In genomic region chr12:85532613-85533460, GRCm38 (mm10) we compare ENCODE assay signal across 8 mouse cellular contexts. TPM values are rescaled to one million over a fixed set of nuclear protein-coding genes. Genes with fewer than 3 reads are reported as not detected.
DNase-seq lines count a peak whose midpoint lies in the region; ATAC-seq and TF ChIP-seq lines count a peak whose summit lies in the region.

No protein-coding gene starts in this region.

- no peak overlapping the region for H3K27ac ChIP-seq in liver, embryonic 14.5 days
- H3K27ac ChIP-seq in stomach, postnatal 0 days (replicated peaks) = peak overlapping the region; percentile 85
- H3K27ac ChIP-seq in forebrain, embryonic 11.5 days (ENCODE audit: low read depth, low read length) = no peak overlapping the region

- 25% methylated on average over 14 of the region's 14 CpGs for WGBS in liver, embryonic 14.5 days (ENCODE audit: insufficient replicate concordance)
- 43% methylated on average over 14 of the region's 14 CpGs for WGBS in stomach, postnatal 0 days
- 81% methylated on average over 14 of the region's 14 CpGs for WGBS in forebrain, embryonic 11.5 days

- no peaks in the 10 kb centered on the region for H3K27me3 ChIP-seq in liver, embryonic 14.5 days (ENCODE audit: control insufficient read depth, insufficient read depth, low read length)
- no peaks in the 10 kb centered on the region for H3K27me3 ChIP-seq in stomach, postnatal 0 days (ENCODE audit: control insufficient read depth, insufficient read depth, low read length)
- no peaks in the 10 kb centered on the region for H3K27me3 ChIP-seq in forebrain, embryonic 11.5 days (ENCODE audit: control insufficient read depth, insufficient read depth, low read length)

- no peak overlapping the region for H3K4me3 ChIP-seq in liver, embryonic 14.5 days (ENCODE audit: insufficient read depth in 1 of 2, low read depth in 2 of 2, low read length in 2 of 2)
- H3K4me3 ChIP-seq in stomach, postnatal 0 days (ENCODE audit: low read depth, low read length) = no peak overlapping the region
- no peak overlapping the region for H3K4me3 ChIP-seq in forebrain, embryonic 11.5 days (ENCODE audit: low read depth, low read length)

- peak; percentile 31; the same call in 1 of the 2 replicates for ATAC-seq in liver, embryonic 14.5 days (ENCODE audit: insufficient read depth)
- ATAC-seq in stomach, postnatal 0 days (ENCODE audit: low FRiP score, low TSS enrichment) = peak; percentile 87
- ATAC-seq in forebrain, embryonic 11.5 days (replicated peaks; ENCODE audit: low FRiP score) = no peak

- 0 out of 2 replicates have a peak, but pooled peaks have one; percentile 4 for TF ChIP-seq EP300 in liver, embryonic 14.5 days (IDR thresholded peaks at IDR 0.05; ENCODE audit: low read depth)
- peak; percentile 96 for TF ChIP-seq EP300 in stomach, postnatal 0 days (optimal IDR thresholded peaks at IDR 0.05)

- peak in 1 of 3 experiments; percentile 44 for DNase-seq in liver, embryonic 14.5 days (ENCODE audit: low read depth in 3 of 3, low spot score in 3 of 3)
- no peak for DNase-seq in liver
- peak; percentile 58 for DNase-seq in brain, adult 2 months (ENCODE audit: low read depth, low spot score)
- peak; percentile 87 to 91 for DNase-seq in heart, postnatal 10 days
- DNase-seq in lung, adult 18-20 months = peak; percentile 86 to 93
- DNase-seq in stomach, postnatal 0 days (ENCODE audit: low spot score) = peak; percentile 58
- no peak for DNase-seq in forebrain, embryonic 11.5 days (ENCODE audit: low spot score)
- no peak for DNase-seq in right cerebral cortex, adult 2 months (ENCODE audit: low spot score in 2 of 2)

- H3K4me2 ChIP-seq in liver, embryonic 14.5 days (ENCODE audit: low read depth) = no peak overlapping the region
- H3K4me2 ChIP-seq in stomach, postnatal 0 days (replicated peaks; ENCODE audit: low read depth) = no peak overlapping the region
- no peak overlapping the region for H3K4me2 ChIP-seq in forebrain, embryonic 11.5 days (ENCODE audit: low read depth, low read length, severe bottlenecking)

- intact Hi-C loops in heart, postnatal 10 days (cut with DNase I) = loop anchor here (5.0 kb wide), 1 partner anchor 64 kb away; the partner anchor contains the start of gene Jdp2

- no peak overlapping the region for H3K9ac ChIP-seq in liver, embryonic 14.5 days (replicated peaks)
- H3K9ac ChIP-seq in stomach, postnatal 0 days (ENCODE audit: low read length) = no peak overlapping the region
- no peak overlapping the region for H3K9ac ChIP-seq in forebrain, embryonic 11.5 days (ENCODE audit: low read length)

- H3K36me3 ChIP-seq in liver, embryonic 14.5 days (replicated peaks; ENCODE audit: control insufficient read depth, insufficient read depth, low read depth) = no peaks in the 10 kb centered on the region
- H3K36me3 ChIP-seq in stomach, postnatal 0 days (ENCODE audit: control insufficient read depth, insufficient read depth, low read length) = no peaks in the 10 kb centered on the region
- H3K36me3 ChIP-seq in forebrain, embryonic 11.5 days (ENCODE audit: control insufficient read depth, insufficient read depth, low read length) = no peaks in the 10 kb centered on the region

- no peaks in the 10 kb centered on the region for H3K9me3 ChIP-seq in liver, embryonic 14.5 days (ENCODE audit: control insufficient read depth, low read length)
- no peaks in the 10 kb centered on the region for H3K9me3 ChIP-seq in stomach, postnatal 0 days (ENCODE audit: control insufficient read depth, low read length)
- no peaks in the 10 kb centered on the region for H3K9me3 ChIP-seq in forebrain, embryonic 11.5 days (ENCODE audit: control insufficient read depth, low read length)

- peaks cover 0 to 7% of the 10 kb centered on the region in 2 experiments; a peak in 3 of 4 replicates for H3K4me1 ChIP-seq in liver, embryonic 14.5 days (replicated peaks; ENCODE audit: control insufficient read depth in 2 of 2, insufficient read depth in 2 of 2, low read length in 1 of 2)
- peaks cover 4% of the 10 kb centered on the region; the same call in 1 of the 2 replicates for H3K4me1 ChIP-seq in stomach, postnatal 0 days (replicated peaks; ENCODE audit: control insufficient read depth, insufficient read depth)
- H3K4me1 ChIP-seq in forebrain, embryonic 11.5 days (replicated peaks; ENCODE audit: control insufficient read depth, insufficient read depth, low read length) = no peaks in the 10 kb centered on the region

- no peak for TF ChIP-seq CTCF in liver, embryonic 14.5 days (IDR thresholded peaks at IDR 0.05; ENCODE audit: low read depth)
- 0 out of 2 replicates have a peak, but pooled peaks have one; percentile 15 for TF ChIP-seq CTCF in stomach, postnatal 0 days (IDR thresholded peaks at IDR 0.05; ENCODE audit: low read depth)

RNA-seq across cellular contexts. Expression of gene Fos, which starts 59.1 kb away (rescaled TPM):
- polyA plus RNA-seq in liver, embryonic 14.5 days (2012; rRNA removed) = 0.79 and 0.83 TPM in 2 replicates
- polyA plus RNA-seq in liver, embryonic 14.5 days (2014; fragmentation: Nextera tagmentation; extraction: Ambion mirVana) = 0.61 and 0.71 TPM in 2 replicates
- total RNA-seq in heart, postnatal 10 days (2021) = 1 to 10 TPM; 1.8 to 3.3 TPM
- 18.2 and 23.2 TPM in 2 replicates for polyA plus RNA-seq in stomach, postnatal 0 days (2015; fragmentation: Nextera tagmentation; extraction: Ambion mirVana)
- 0.57 and 1.1 TPM in 2 replicates for polyA plus RNA-seq in forebrain, embryonic 11.5 days (2014; fragmentation: Nextera tagmentation; extraction: Ambion mirVana)

Comparison
In these comparisons a context has a peak if more than half of its experiments do, and no peak if none do; other contexts are left out.
1. DNase-seq: peak in brain, adult 2 months (single experiment), heart, postnatal 10 days (2 of 2), lung, adult 18-20 months (2 of 2) and stomach, postnatal 0 days (single experiment); none in liver (single experiment), forebrain, embryonic 11.5 days (single experiment) and right cerebral cortex, adult 2 months (0 of 2).